Mouse (Mus musculus): ENCODE results near the gene Cfap299.

Gene Cfap299

DNA sequence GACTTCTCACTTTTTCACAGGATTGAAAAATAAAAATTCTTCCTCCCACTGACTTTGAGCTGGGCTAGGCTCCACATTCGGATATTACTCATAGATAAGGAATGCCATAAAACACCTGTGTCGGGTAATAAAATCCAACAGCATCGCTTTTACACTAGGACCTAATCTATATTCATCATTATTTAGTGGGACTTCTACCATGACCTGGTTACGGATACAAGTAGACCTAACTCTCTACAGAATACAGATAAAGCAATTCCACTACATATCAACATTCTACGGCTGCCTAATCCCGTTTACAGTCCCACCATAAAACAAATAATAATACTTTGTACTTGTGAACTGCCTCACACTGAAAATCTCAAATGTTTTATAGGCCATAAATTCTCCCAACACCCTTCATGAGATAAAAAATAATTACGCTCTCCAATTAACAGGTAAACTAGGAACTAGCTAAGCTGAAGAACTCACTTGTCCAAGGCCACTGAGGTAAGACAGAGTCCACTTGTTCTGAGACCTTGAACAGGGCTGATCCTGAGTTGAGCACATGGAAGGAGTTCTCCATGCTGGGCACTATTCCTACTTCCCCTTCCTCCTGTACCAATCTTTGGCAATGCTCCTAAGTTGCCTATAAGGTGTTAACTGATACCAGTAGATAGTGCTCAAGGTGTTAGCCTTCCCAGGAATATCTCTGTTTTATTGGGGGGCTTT, 513.7 kb downstream of the Cfap299 start:
- DNase-seq: no peak

DNA sequence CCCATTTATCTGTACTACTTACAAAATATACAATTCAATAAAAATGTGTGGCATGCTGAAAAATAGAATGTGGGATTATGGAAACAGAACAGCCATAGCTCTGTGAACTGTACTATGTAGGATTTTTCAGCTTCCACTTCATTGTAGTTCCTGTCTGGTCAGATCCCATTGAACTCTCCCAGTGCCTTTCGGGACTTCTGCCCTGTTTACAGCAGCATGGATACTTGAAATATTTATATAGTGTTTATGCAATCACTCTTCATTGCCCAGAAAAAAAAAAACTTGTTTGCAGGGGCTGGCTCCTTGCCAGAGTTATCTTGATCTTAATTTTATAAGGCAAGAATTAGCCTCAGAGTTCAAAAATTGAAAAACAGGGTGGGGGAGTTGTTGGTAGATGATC, 515.6 kb downstream of the Cfap299 start:
- DNase-seq: no peak

Data from retina, postnatal 1 day (tissue).